Mouse (Mus musculus): ENCODE results near the gene Hdlbp. TPM values are rescaled to one million over a fixed set of nuclear protein-coding genes. Genes with fewer than 3 reads are reported as not detected.

Hdlbp gene
- polyA plus RNA-seq, 1 experiment from 2014 or later = 77.7 TPM

Other genes with a start within 250 kb of the Hdlbp start
- 2.8 and 9.6 TPM in 2 replicates for gene Sned1, start 243.0 kb downstream of the Hdlbp start, polyA plus RNA-seq (2014; fragmentation: Nextera tagmentation; extraction: Ambion mirVana)
- 31.2 and 31.6 TPM in 2 replicates for gene Mterf4, start 172.9 kb downstream of the Hdlbp start, polyA plus RNA-seq (2014; fragmentation: Nextera tagmentation; extraction: Ambion mirVana)
- gene Ppp1r7, start 136.0 kb downstream of the Hdlbp start, polyA plus RNA-seq (2014; fragmentation: Nextera tagmentation; extraction: Ambion mirVana) = 57.9 and 67.7 TPM in 2 replicates
- gene Pask, start 135.3 kb downstream of the Hdlbp start, polyA plus RNA-seq (2014; fragmentation: Nextera tagmentation; extraction: Ambion mirVana) = 4.6 and 5.7 TPM in 2 replicates
- 1.1 and 1.2 TPM in 2 replicates for gene Ano7, start 104.9 kb downstream of the Hdlbp start, polyA plus RNA-seq (2014; fragmentation: Nextera tagmentation; extraction: Ambion mirVana)
- 5.5 and 5.7 TPM in 2 replicates for gene Farp2, start 33.3 kb upstream of the Hdlbp start, polyA plus RNA-seq (2014; fragmentation: Nextera tagmentation; extraction: Ambion mirVana)
- 357 and 382 TPM in 2 replicates for gene Stk25, start 179.8 kb upstream of the Hdlbp start, polyA plus RNA-seq (2014; fragmentation: Nextera tagmentation; extraction: Ambion mirVana)
- 70.2 and 82.7 TPM in 2 replicates for gene Bok, start 206.8 kb upstream of the Hdlbp start, polyA plus RNA-seq (2014; fragmentation: Nextera tagmentation; extraction: Ambion mirVana)

All from neural tube, embryonic 14.5 days (tissue).